Mouse (Mus musculus) ES-E14 (cell line): ENCODE results near the gene 4930524J08Rik. TPM values are rescaled to one million over a fixed set of nuclear protein-coding genes. Genes with fewer than 3 reads are reported as not detected.

Experiments used
- DNase-seq: peaks from one replicate; pipeline ENCODE4 v3.0.0-alpha.2; 2013; ENCODE audit warnings: low read depth, low spot score
- H3K27ac ChIP-seq: 2 replicates; pipeline ENCODE4 v1.5.1; 2012; ENCODE audit warnings: low read depth, mild to moderate bottlenecking, low read length, moderate library complexity, mixed read lengths; ENCODE audit not compliant: poor library complexity, insufficient read depth, severe bottlenecking
- H3K36me3 ChIP-seq: 2 replicates; pipeline ENCODE4 v1.6.1; 2012; ENCODE audit warnings: mild to moderate bottlenecking, low read length, moderate library complexity, mixed read lengths; ENCODE audit not compliant: control insufficient read depth, poor library complexity, insufficient read depth, severe bottlenecking
- H3K4me1 ChIP-seq, 2 experiments: fragments of 150-350 bp in 1 of 2; sonication (generic) in 1 of 2; 2 replicates each; pipeline ENCODE4 v1.6.1; 2012; ENCODE audit warnings: low read length in 2 of 2, mild to moderate bottlenecking in 1 of 2, mixed read lengths in 1 of 2; ENCODE audit not compliant: control insufficient read depth in 2 of 2, insufficient read depth in 2 of 2, poor library complexity in 1 of 2
- H3K4me3 ChIP-seq, 2 experiments: fragments of 150-350 bp in 1 of 2; sonication (generic) in 1 of 2; 2 replicates each; pipeline ENCODE4 v1.5.1; 2012; ENCODE audit warnings: low read length in 2 of 2, low read depth in 1 of 2, mild to moderate bottlenecking in 1 of 2, mixed read lengths in 1 of 2; ENCODE audit not compliant: insufficient read depth in 1 of 2, poor library complexity in 1 of 2, severe bottlenecking in 1 of 2
- H3K9ac ChIP-seq: 2 replicates; pipeline ENCODE4 v1.6.1; 2012; ENCODE audit warnings: low read depth, mild to moderate bottlenecking, low read length, mixed read lengths; ENCODE audit not compliant: poor library complexity, insufficient read depth, severe bottlenecking
- H3K9me3 ChIP-seq: fragments of 150-350 bp; sonication (generic); 2 replicates; pipeline ENCODE4 v1.6.1; 2012; ENCODE audit warnings: low read depth, mild to moderate bottlenecking, low read length; ENCODE audit not compliant: control insufficient read depth, insufficient read depth
- CHD2 ChIP-seq: IDR thresholded peaks from 2 replicates; pipeline ENCODE4 v1.6.1; 2014; ENCODE audit warnings: mild to moderate bottlenecking, low read depth, low read length, inconsistent platforms
- HCFC1 ChIP-seq: IDR thresholded peaks from 2 replicates; pipeline ENCODE4 v1.6.1; 2012; ENCODE audit warnings: low read length, inconsistent platforms, borderline replicate concordance; ENCODE audit not compliant: insufficient read depth
- MAFK ChIP-seq: IDR thresholded peaks from 2 replicates; pipeline ENCODE4 v1.6.1; 2014; ENCODE audit warnings: mild to moderate bottlenecking, low read depth, low read length, inconsistent platforms; ENCODE audit not compliant: insufficient read depth
- ZC3H11A ChIP-seq: IDR thresholded peaks from 2 replicates; pipeline ENCODE4 v1.6.1; 2012; ENCODE audit warnings: low read depth, mild to moderate bottlenecking, inconsistent platforms, low read length, borderline replicate concordance
- ZNF384 ChIP-seq: IDR thresholded peaks from 2 replicates; pipeline ENCODE4 v1.6.1; 2012; ENCODE audit warnings: low read depth, low read length, inconsistent platforms
- in situ Hi-C, 2 experiments: fragments of 600-800 bp; cut with MboI; formaldehyde crosslinking; loops; one replicate each; pipeline ENCODE4 v1.15.1; 2025; ENCODE audit warnings: low sequenced_read_pairs in 2 of 2, inconsistent platforms in 1 of 2; ENCODE audit not compliant: unreplicated experiment in 2 of 2
- total RNA-seq: library from RNA; depleted of rRNA; stranded (reverse); fragments of 300-350 nt; gene quantifications from 2 replicates; pipeline ENCODE4 v1.2.3, GENCODE M21; 2012

4930524J08Rik gene
- total RNA-seq, 1 experiment = 3.3 TPM

DNA sequence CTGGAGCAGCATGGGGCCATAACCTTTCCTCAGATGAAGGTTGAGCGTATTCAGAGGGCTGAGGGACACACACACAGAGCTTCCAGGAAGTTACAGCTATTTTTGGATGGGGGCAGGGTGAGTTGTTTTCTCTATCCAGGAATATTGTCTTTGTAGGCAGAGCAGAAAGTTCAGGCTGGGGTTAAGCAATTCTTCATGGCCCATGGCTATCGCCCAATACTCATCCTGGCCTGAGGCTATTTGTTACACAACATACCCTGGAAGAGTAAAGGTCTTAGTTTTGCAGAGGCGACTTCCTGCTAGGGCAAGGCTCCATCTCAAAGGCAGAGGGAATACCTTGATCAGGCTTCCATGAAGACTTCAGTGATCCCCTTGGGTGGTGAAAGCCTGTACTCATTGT is 15.3 kb downstream of the 4930524J08Rik start:
- no peak for TF ChIP-seq ZC3H11A
- TF ChIP-seq ZNF384 = no peak
- TF ChIP-seq CHD2 = no peak
- no peak for TF ChIP-seq HCFC1
- TF ChIP-seq MAFK = no peak
- no peaks in the 10 kb centered on the region for H3K36me3 ChIP-seq
- in situ Hi-C loops = no loop called here

DNA sequence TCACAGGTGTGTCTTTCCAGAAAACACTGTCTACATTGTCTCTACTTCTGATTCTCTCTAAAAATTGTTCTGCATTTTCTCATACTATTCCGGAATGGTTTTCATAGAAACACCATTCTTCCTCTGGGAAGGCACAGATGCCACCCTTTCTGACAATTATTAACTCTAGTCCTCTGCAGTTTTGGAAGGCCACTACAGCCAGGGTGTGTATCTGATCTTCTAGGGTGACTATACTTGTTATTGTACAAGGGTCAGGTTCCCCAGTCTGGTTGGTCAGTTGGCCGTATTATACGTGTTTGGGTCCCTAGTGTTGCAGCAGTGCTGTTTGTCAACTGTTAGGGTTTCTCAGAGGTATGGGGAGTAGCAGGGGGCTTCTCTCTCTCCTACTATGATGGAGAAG is 15.8 kb downstream of the 4930524J08Rik start:
- Histone ChIP-seq H3K4me1 (no peaks in the 10 kb centered on the region), H3K9ac (no peak overlapping the region), H3K4me3 (no peak overlapping the region), H3K27ac (no peak overlapping the region), H3K36me3 (no peaks in the 10 kb centered on the region), H3K9me3 (no peaks in the 10 kb centered on the region)
- in situ Hi-C loops = no loop called here
- DNase-seq = no peak
- no peak for TF ChIP-seq ZC3H11A
- no peak for TF ChIP-seq ZNF384
- TF ChIP-seq CHD2 = no peak
- TF ChIP-seq MAFK = no peak
- no peak for TF ChIP-seq HCFC1

More for the DNA sequence above, 15.3 kb downstream of the 4930524J08Rik start:
- H3K4me1 ChIP-seq = no peaks in the 10 kb centered on the region
- no peaks in the 10 kb centered on the region for H3K9me3 ChIP-seq
- no peak overlapping the region for H3K9ac ChIP-seq
- no peak for DNase-seq
- no peak overlapping the region for H3K27ac ChIP-seq
- no peak overlapping the region for H3K4me3 ChIP-seq

DNA sequence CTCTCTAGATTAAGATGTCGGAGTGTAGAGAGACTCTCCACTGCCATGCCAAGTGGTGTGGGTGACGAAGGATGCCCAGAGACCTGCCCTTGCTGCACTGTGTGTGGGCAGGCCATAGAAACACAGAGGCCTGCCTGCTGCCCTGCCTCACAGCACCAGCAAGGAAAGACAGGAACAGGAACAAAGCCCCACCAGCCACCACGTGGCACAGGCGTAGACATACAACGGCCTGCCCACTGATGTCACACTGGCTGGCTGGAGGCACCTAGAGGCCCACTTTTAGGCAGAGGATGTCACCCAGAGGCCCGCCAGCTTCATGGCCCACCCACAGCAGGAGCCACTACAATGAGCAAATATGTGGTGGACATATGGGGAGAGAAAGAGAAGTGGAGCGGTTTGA is 21.2 kb downstream of the 4930524J08Rik start:
- no peaks in the 10 kb centered on the region for H3K36me3 ChIP-seq
- in situ Hi-C loops = no loop called here
- H3K9me3 ChIP-seq = no peaks in the 10 kb centered on the region
- TF ChIP-seq HCFC1 (no peak), ZC3H11A (no peak), MAFK (no peak), ZNF384 (no peak), CHD2 (no peak)
- no peaks in the 10 kb centered on the region for H3K4me1 ChIP-seq
- no peak overlapping the region for H3K9ac ChIP-seq
- DNase-seq = no peak
- no peak overlapping the region for H3K27ac ChIP-seq
- peak overlapping the region in 1 of 2 experiments; percentile 42; a peak in 1 of 4 replicates for H3K4me3 ChIP-seq

DNA sequence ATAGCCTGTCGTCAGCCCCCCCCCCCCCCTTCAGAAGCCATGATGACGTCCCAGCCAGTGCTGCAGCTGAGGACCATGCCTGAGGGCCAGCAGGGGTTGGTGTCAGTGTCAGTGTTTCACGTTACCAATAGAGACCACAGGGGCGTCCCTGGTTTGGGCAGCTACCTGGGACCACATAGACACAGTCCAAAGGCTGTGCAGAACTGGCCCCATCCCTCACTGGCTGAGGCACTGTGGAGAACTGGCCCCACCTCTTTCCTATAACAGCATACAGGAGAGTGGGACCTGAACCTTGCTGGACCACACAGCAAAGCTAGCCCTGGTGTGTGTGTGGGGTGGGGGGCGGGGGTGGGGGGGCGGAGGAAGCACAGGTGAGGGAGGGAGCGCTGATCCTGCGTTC is 21.6 kb downstream of the 4930524J08Rik start:
- TF ChIP-seq MAFK (no peak), CHD2 (no peak), ZC3H11A (no peak), ZNF384 (no peak), HCFC1 (no peak)
- Histone ChIP-seq H3K9me3 (no peaks in the 10 kb centered on the region), H3K27ac (no peak overlapping the region), H3K4me3 (no peak overlapping the region), H3K36me3 (no peaks in the 10 kb centered on the region), H3K4me1 (no peaks in the 10 kb centered on the region), H3K9ac (no peak overlapping the region)
- DNase-seq = no peak
- in situ Hi-C loops = no loop called here

DNA sequence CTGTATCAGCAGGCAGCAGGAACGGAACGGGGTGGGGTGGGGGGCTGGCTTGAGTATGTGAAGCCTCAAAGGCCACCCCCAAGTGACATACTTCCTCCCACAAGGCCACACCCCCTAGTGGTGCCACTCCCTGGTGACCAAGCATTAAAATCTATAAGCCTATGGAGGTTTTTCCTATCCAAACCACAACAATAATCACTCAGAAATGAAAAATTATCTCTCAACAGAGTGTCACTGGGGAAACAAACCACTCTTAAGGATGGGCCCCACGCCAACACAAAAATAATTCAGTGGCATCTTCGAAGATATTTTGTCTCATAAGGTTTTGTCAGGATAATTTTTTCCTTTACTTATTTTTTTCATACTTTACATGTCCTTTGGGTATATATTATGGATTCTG is 25.0 kb downstream of the 4930524J08Rik start:
- no peaks in the 10 kb centered on the region for H3K4me1 ChIP-seq
- H3K9ac ChIP-seq = no peak overlapping the region
- no peak for DNase-seq
- H3K27ac ChIP-seq = no peak overlapping the region
- in situ Hi-C loops = no loop called here
- no peaks in the 10 kb centered on the region for H3K36me3 ChIP-seq
- TF ChIP-seq MAFK (no peak), CHD2 (no peak), ZC3H11A (no peak), ZNF384 (no peak), HCFC1 (no peak)
- no peaks in the 10 kb centered on the region for H3K9me3 ChIP-seq
- H3K4me3 ChIP-seq = no peak overlapping the region
